Mouse (Mus musculus): ENCODE results near the gene Car11. TPM values are rescaled to one million over a fixed set of nuclear protein-coding genes. Genes with fewer than 3 reads are reported as not detected.
A peak's percentile ranks its signal among the peaks of the same experiment; 100 is the strongest.

Car11 gene
- polyA plus RNA-seq, 1 experiment = not detected

DNA sequence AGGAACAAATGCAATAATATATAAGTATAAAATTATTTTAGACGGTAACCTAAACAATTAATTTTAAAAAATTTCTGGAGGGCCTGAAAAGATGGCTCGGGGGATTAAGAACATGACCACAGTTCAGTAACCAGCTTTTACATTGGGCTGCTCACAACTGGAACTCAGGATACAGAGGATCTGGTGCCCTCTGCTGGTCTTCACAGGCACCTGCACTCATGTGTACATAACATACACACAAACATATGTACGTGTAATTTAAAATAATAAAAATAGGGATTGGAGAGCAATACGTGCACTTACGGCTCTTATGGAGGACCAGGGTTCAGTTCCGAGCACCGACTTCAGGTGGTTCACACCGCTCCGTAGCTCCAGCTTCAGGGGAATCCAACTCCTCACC is 30.7 kb upstream of the Car11 start:
- TF ChIP-seq CTCF (IDR thresholded peaks at IDR 0.05; ENCODE audit: insufficient read depth, low read depth, low read length) (no peak), POLR2A (IDR thresholded peaks at IDR 0.05; ENCODE audit: insufficient read depth, low read depth, low read length) (no peak)
- Histone ChIP-seq H3K27ac (ENCODE audit: insufficient read depth, low read depth, low read length) (no peak overlapping the region), H3K4me3 (ENCODE audit: insufficient read depth, low read depth, low read length) (no peak overlapping the region), H3K4me1 (ENCODE audit: control insufficient read depth, insufficient read depth, low read length) (no peaks in the 10 kb centered on the region)
- whole genome bisulfite sequencing = 95% methylated on average over 9 of the region's 9 CpGs

GRCm38 (mm10) chr7:45677627-45678295 is 21.9 kb upstream of the Car11 start:
- no peak for TF ChIP-seq CTCF (IDR thresholded peaks at IDR 0.05; ENCODE audit: insufficient read depth, low read depth, low read length)
- TF ChIP-seq POLR2A (IDR thresholded peaks at IDR 0.05; ENCODE audit: insufficient read depth, low read depth, low read length) = no peak
- Histone ChIP-seq H3K4me3 (ENCODE audit: insufficient read depth, low read depth, low read length) (no peak overlapping the region), H3K27ac (ENCODE audit: insufficient read depth, low read depth, low read length) (no peak overlapping the region), H3K4me1 (ENCODE audit: control insufficient read depth, insufficient read depth, low read length) (peaks cover 4% of the 10 kb centered on the region)
- 90% methylated on average over 7 of the region's 7 CpGs for WGBS

- Histone ChIP-seq H3K4me3 (ENCODE audit: insufficient read depth, low read depth, low read length) (no peak overlapping the region), H3K4me1 (ENCODE audit: control insufficient read depth, insufficient read depth, low read length) (peaks cover 7% of the 10 kb centered on the region), H3K27ac (ENCODE audit: insufficient read depth, low read depth, low read length) (no peak overlapping the region)
- 93% methylated on average over 14 of the region's 14 CpGs for WGBS
- no peak for TF ChIP-seq CTCF (IDR thresholded peaks at IDR 0.05; ENCODE audit: insufficient read depth, low read depth, low read length)
- TF ChIP-seq POLR2A (IDR thresholded peaks at IDR 0.05; ENCODE audit: insufficient read depth, low read depth, low read length) = no peak
Observed at GRCm38 (mm10) chr7:45678513-45678912, 21.1 kb upstream of the Car11 start.

- Histone ChIP-seq H3K4me1 (ENCODE audit: control insufficient read depth, insufficient read depth, low read length) (peaks cover 7% of the 10 kb centered on the region), H3K4me3 (ENCODE audit: insufficient read depth, low read depth, low read length) (no peak overlapping the region), H3K27ac (ENCODE audit: insufficient read depth, low read depth, low read length) (no peak overlapping the region)
- TF ChIP-seq CTCF (IDR thresholded peaks at IDR 0.05; ENCODE audit: insufficient read depth, low read depth, low read length) (no peak), POLR2A (IDR thresholded peaks at IDR 0.05; ENCODE audit: insufficient read depth, low read depth, low read length) (no peak)
- WGBS = 73% methylated on average over 14 of the region's 14 CpGs
Observed at GRCm38 (mm10) chr7:45679966-45680621, 19.5 kb upstream of the Car11 start.

- TF ChIP-seq POLR2A (IDR thresholded peaks at IDR 0.05; ENCODE audit: insufficient read depth, low read depth, low read length) (no peak), CTCF (IDR thresholded peaks at IDR 0.05; ENCODE audit: insufficient read depth, low read depth, low read length) (no peak)
- WGBS = 88% methylated on average over 8 of the region's 8 CpGs
- Histone ChIP-seq H3K27ac (ENCODE audit: insufficient read depth, low read depth, low read length) (no peak overlapping the region), H3K4me1 (ENCODE audit: control insufficient read depth, insufficient read depth, low read length) (peaks cover 7% of the 10 kb centered on the region), H3K4me3 (ENCODE audit: insufficient read depth, low read depth, low read length) (no peak overlapping the region)
Observed at GRCm38 (mm10) chr7:45681046-45681736, 18.5 kb upstream of the Car11 start.

DNA sequence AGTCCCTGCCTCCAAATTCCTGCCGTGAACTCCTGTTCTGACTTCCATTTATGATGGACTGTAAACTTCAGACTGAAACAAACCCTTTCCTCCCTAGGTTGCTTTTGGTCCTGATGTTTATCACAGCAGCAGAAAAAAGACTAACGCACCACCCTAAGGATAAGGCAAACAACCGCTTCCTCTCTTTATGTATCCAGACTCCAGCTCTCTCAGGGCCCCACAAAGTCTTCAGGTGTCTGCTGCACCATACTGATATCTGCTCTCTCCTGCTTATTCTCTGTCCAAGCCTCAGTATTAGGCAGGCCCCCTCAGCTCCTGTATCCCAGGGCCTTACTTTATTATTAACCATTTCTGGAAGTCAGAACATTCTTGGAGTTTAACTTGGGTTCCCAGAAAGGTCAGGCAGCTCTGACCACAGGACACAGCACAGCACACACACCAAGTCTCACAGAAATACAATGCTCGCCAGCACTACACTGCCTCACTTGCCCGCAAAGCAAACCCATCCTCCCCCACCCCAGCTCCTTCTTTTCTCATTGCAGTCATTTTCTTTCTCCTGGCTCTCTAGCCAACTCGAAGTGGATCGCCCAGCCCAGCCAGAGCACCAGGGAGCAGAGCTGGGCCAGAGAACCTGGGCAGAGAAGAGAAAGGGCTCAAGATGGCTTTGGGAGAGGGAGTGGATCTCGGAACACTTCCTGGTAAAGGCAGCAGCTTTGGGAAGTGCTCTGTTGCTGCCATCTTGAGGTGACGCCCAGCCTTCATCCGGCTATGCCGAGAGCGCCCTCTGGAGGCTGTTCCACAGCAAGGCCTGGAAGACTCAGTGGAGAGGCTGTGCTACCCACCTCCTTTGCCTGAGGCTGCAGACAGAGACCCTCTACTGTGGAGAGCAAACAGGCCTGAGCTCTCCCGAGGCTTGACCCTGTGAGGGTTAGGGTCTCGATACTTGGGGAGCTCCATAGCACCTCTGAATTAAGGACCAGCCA is 17.2 kb upstream of the Car11 start:
- Histone ChIP-seq H3K27ac (ENCODE audit: insufficient read depth, low read depth, low read length) (peak overlapping the region; percentile 64; the same call in 1 of the 2 replicates), H3K4me3 (ENCODE audit: insufficient read depth, low read depth, low read length) (peak overlapping the region; percentile 38), H3K4me1 (ENCODE audit: control insufficient read depth, insufficient read depth, low read length) (peaks cover 7% of the 10 kb centered on the region)
- TF ChIP-seq POLR2A (IDR thresholded peaks at IDR 0.05; ENCODE audit: insufficient read depth, low read depth, low read length) (no peak), CTCF (IDR thresholded peaks at IDR 0.05; ENCODE audit: insufficient read depth, low read depth, low read length) (peak; percentile 94)
- WGBS = 29% methylated on average over 14 of the region's 14 CpGs

GRCm38 (mm10) chr7:45683396-45684050 is 16.1 kb upstream of the Car11 start, which contains the start of gene Ntn5:
TSS of gene Ntn5 (plus strand) at chr7:45684022.
- Histone ChIP-seq H3K27ac (ENCODE audit: insufficient read depth, low read depth, low read length) (no peak within 1 kb of the TSS), H3K4me3 (ENCODE audit: insufficient read depth, low read depth, low read length) (no peak within 1 kb of the TSS), H3K4me1 (ENCODE audit: control insufficient read depth, insufficient read depth, low read length) (peaks cover 7% of the 10 kb centered on the region)
- WGBS = 82% methylated on average over 7 of the region's 7 CpGs
- TF ChIP-seq POLR2A (IDR thresholded peaks at IDR 0.05; ENCODE audit: insufficient read depth, low read depth, low read length) = no peak
- no peak for TF ChIP-seq CTCF (IDR thresholded peaks at IDR 0.05; ENCODE audit: insufficient read depth, low read depth, low read length)

DNA sequence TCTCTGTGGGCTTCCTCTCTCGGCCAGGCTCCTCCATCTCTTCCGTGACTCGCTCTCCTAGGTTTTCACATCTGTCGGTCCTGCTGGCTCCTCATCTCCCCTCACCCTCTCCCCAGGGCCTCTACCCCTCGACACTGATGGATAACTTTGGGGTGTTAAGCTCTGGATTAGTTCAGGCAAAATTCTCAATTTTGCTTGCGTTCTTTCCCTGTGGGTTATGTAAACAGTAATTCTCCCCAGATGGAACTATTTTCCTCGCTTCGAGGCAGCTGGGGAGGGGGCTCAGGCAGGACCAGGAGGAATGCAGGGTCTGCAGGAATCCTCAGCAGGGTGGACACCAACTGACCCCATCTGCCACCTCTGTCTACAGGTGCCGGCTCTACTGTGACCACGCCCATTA is 13.8 kb upstream of the Car11 start:
- no peak for TF ChIP-seq CTCF (IDR thresholded peaks at IDR 0.05; ENCODE audit: insufficient read depth, low read depth, low read length)
- TF ChIP-seq POLR2A (IDR thresholded peaks at IDR 0.05; ENCODE audit: insufficient read depth, low read depth, low read length) = no peak
- H3K27ac ChIP-seq (ENCODE audit: insufficient read depth, low read depth, low read length) = no peak overlapping the region
- WGBS = 74% methylated on average over 10 of the region's 10 CpGs

More for the DNA sequence above, 13.8 kb upstream of the Car11 start:
- Histone ChIP-seq H3K4me1 (ENCODE audit: control insufficient read depth, insufficient read depth, low read length) (peaks cover 17% of the 10 kb centered on the region), H3K4me3 (ENCODE audit: insufficient read depth, low read depth, low read length) (no peak overlapping the region)
